Mouse (Mus musculus) hindbrain, embryonic 16.5 days (tissue): ENCODE measurements around the gene Esd. TPM values are rescaled to one million over a fixed set of nuclear protein-coding genes. Genes with fewer than 3 reads are reported as not detected.

Source experiments
- ATAC-seq: fragments of 200-750 bp; cut with Nextera tagmentation; 2 replicates; pipeline ENCODE4 v1.8.0; 2017; ENCODE audit warnings: moderate TSS enrichment, moderate library complexity
- H3K27ac ChIP-seq: fragments of 300-500 bp; sonication (generic); 2 replicates; pipeline ENCODE4 v1.5.1; 2014; ENCODE audit warnings: low read depth, mild to moderate bottlenecking, control low read depth, low read length, moderate library complexity
- H3K27me3 ChIP-seq: fragments of 300-500 bp; sonication (generic); replicated peaks from 2 replicates; pipeline ENCODE4 v1.6.1; 2014; ENCODE audit warnings: low read length; ENCODE audit not compliant: control insufficient read depth, insufficient read depth
- H3K36me3 ChIP-seq: fragments of 300-500 bp; sonication (generic); 2 replicates; pipeline ENCODE4 v1.6.1; 2014; ENCODE audit warnings: mild to moderate bottlenecking, low read length, moderate library complexity, mixed read lengths; ENCODE audit not compliant: control insufficient read depth, insufficient read depth
- H3K4me1 ChIP-seq: fragments of 300-500 bp; sonication (generic); 2 replicates; pipeline ENCODE4 v1.6.1; 2014; ENCODE audit warnings: low read depth, low read length; ENCODE audit not compliant: control insufficient read depth, insufficient read depth
- H3K4me2 ChIP-seq: fragments of 300-500 bp; sonication (generic); 2 replicates; pipeline ENCODE4 v1.6.1; 2014; ENCODE audit warnings: mild to moderate bottlenecking, low read length, control low read depth, moderate library complexity
- H3K4me3 ChIP-seq: fragments of 300-500 bp; sonication (generic); 2 replicates; pipeline ENCODE4 v1.5.1; 2014; ENCODE audit warnings: mild to moderate bottlenecking, low read length, control low read depth, moderate library complexity
- H3K9ac ChIP-seq: fragments of 300-500 bp; sonication (generic); 2 replicates; pipeline ENCODE4 v1.6.1; 2014; ENCODE audit warnings: low read depth, mild to moderate bottlenecking, control low read depth, low read length, moderate library complexity
- H3K9me3 ChIP-seq: fragments of 300-500 bp; sonication (generic); 2 replicates; pipeline ENCODE4 v1.6.1; 2014; ENCODE audit warnings: mild to moderate bottlenecking, low read length, moderate library complexity; ENCODE audit not compliant: control insufficient read depth
- WGBS: fragments of 180-500 bp; shearing (Covaris S2); extraction: QIAGEN DNeasy Blood & Tissue Kit; methylation state at CpG from one replicate; pipeline ENCODE4 v1.1.7; 2014; 5-methylcytosine and 5-hydroxymethylcytosine counted together
- polyA plus RNA-seq: library from polyadenylated mRNA; unstranded; fragments of >200 nt; fragmentation: Nextera tagmentation; extraction: Ambion mirVana; gene quantifications from 2 replicates; pipeline ENCODE4 v1.2.1, GENCODE M21; 2015

The Esd gene
- 214 and 217 TPM in 2 replicates for polyA plus RNA-seq

GRCm38 (mm10) chr14:74732079-74732783 is at the start of gene Esd:
Gene Esd, plus strand, starts transcription at chr14:74732297.
- peak; percentile 99 for ATAC-seq
- H3K4me1 ChIP-seq = peaks cover 8% of the 10 kb centered on the region
- WGBS = under 1% methylated on average over 46 of the region's 53 CpGs

DNA sequence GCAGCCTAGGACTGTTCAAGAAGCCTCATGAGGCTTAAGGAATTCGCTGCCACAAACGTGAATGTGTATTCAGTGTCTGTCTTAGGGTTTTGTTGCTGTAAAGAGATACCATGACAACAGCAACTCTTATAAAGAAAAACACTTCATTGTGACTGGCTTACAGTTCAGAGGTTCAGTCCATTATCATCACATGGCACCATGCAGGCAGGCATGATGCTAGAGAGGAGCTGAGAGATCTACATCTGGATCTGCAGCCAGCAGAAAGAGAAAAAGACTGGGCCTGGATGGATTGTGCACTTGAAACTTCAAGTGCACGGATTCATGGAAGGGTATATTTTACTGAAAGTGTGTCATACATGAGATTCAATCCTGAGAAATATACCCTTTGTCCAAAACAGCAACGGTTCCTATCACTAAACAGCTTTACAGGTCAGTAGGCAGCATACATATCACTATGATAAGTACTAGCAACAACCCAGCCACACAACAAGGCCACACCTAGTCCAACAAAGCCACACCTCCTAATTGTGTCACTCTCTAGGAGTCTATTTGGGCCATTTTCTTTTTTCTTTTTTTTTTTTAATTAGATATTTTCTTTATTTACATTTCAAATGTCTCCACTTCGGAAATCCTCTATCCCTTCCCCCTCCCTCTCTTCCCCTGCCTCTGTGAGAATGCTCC is 47.7 kb upstream of the Esd start:
- Histone ChIP-seq H3K27me3 (no peaks in the 10 kb centered on the region), H3K9me3 (no peaks in the 10 kb centered on the region), H3K4me3 (no peak overlapping the region), H3K27ac (no peak overlapping the region), H3K4me1 (no peaks in the 10 kb centered on the region), H3K4me2 (no peak overlapping the region), H3K9ac (no peak overlapping the region), H3K36me3 (no peaks in the 10 kb centered on the region)
- no peak for ATAC-seq
- WGBS = 77% methylated on average over 5 of the region's 5 CpGs

More at GRCm38 (mm10) chr14:74732079-74732783, at the start of gene Esd:
- no peaks in the 10 kb centered on the region for H3K9me3 ChIP-seq
- H3K9ac ChIP-seq = peak within 1 kb of the TSS; percentile 92
- H3K4me2 ChIP-seq = peak within 1 kb of the TSS; percentile 82
- H3K27ac ChIP-seq = peak within 1 kb of the TSS; percentile 74
- H3K4me3 ChIP-seq = peak within 1 kb of the TSS; percentile 90
- H3K27me3 ChIP-seq = no peaks in the 10 kb centered on the region
- H3K36me3 ChIP-seq = 0 out of 2 replicates have a peak, but pooled peaks cover 2% of the 10 kb centered on the region

GRCm38 (mm10) chr14:74691963-74692362 is 40.1 kb upstream of the Esd start:
- H3K9me3 ChIP-seq = no peaks in the 10 kb centered on the region
- no peak for ATAC-seq
- H3K27me3 ChIP-seq = no peaks in the 10 kb centered on the region
- no peak overlapping the region for H3K27ac ChIP-seq
- H3K4me2 ChIP-seq = no peak overlapping the region
- H3K4me1 ChIP-seq = no peaks in the 10 kb centered on the region
- no peak overlapping the region for H3K4me3 ChIP-seq
- WGBS = 78% methylated on average over 2 of the region's 2 CpGs
- no peak overlapping the region for H3K9ac ChIP-seq
- H3K36me3 ChIP-seq = no peaks in the 10 kb centered on the region

DNA sequence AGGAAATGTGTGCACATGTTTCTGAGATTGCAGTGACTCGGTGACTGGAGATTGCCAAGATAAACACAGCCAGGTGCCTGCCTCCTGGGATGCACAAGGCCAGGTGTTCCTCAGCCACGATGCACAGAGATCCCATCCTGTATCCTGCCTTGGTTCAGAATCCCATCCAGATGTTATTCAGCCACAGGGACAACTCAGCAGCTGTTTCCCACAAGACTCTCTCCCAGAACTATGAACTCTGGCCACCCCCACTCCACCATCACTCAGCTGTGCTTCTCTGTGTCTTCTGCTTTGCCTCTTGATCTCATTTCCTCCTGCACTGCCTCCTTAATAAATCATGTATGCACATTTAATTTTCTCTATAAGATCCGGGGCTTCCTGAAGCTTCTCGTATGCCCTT is 35.3 kb upstream of the Esd start:
- no peak for ATAC-seq
- Histone ChIP-seq H3K4me2 (no peak overlapping the region), H3K27ac (no peak overlapping the region), H3K4me3 (no peak overlapping the region), H3K4me1 (no peaks in the 10 kb centered on the region), H3K9me3 (no peaks in the 10 kb centered on the region), H3K27me3 (no peaks in the 10 kb centered on the region), H3K36me3 (no peaks in the 10 kb centered on the region), H3K9ac (no peak overlapping the region)
- WGBS = 47% methylated on average over 4 of the region's 4 CpGs

- H3K4me1 ChIP-seq = no peaks in the 10 kb centered on the region
- no peak for ATAC-seq
- H3K9ac ChIP-seq = no peak overlapping the region
- no peaks in the 10 kb centered on the region for H3K9me3 ChIP-seq
- H3K27ac ChIP-seq = no peak overlapping the region
- H3K4me2 ChIP-seq = no peak overlapping the region
- no peaks in the 10 kb centered on the region for H3K27me3 ChIP-seq
- no peaks in the 10 kb centered on the region for H3K36me3 ChIP-seq
- no peak overlapping the region for H3K4me3 ChIP-seq
These were observed 34.7 kb upstream of the Esd start for GRCm38 (mm10) chr14:74697432-74697831.

DNA sequence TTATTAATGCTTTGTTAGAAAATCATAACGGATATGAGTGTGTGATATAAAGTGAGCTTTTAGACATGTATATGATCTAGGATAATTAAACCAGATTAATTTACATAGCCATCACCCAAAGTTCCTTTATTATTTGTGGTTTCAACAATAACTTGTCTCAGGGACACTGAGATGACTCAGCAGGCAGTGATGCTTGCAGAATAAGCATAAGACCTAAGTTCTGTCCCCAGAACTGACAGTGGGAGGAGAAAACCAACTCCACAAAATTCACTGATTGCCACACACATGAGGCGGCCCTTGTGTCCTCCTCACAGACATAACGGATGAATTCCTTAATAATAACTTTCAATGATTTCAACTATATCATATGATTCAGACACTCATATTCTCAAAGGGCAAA is 32.9 kb upstream of the Esd start:
- no peak overlapping the region for H3K27ac ChIP-seq
- H3K4me3 ChIP-seq = no peak overlapping the region
- no peaks in the 10 kb centered on the region for H3K9me3 ChIP-seq
- WGBS = 93% methylated on average over 3 of the region's 3 CpGs
- ATAC-seq = no peak
- H3K4me2 ChIP-seq = no peak overlapping the region
- no peaks in the 10 kb centered on the region for H3K4me1 ChIP-seq
- H3K9ac ChIP-seq = no peak overlapping the region
- no peaks in the 10 kb centered on the region for H3K27me3 ChIP-seq
- H3K36me3 ChIP-seq = no peaks in the 10 kb centered on the region

DNA sequence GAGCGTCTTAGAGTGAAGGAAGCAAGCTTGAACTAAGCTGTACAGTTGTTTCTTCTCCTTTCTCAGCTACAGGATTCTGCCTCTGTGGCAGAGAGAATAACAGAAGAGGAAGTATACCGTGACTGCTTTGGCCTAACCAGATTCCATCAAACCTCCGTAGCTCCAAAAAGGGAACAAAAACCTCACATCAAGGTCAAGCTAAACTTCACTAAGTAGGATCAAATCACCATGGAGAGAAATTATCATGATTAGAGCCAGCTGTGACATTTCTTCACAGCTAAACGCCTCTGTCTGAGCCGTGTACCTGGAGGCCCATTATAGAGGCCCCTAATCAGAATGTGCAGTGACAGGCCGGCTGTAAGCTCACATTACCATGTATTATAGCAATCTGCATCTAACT is 28.2 kb upstream of the Esd start:
- H3K4me3 ChIP-seq = no peak overlapping the region
- no peak overlapping the region for H3K27ac ChIP-seq
- no peaks in the 10 kb centered on the region for H3K36me3 ChIP-seq
- no peaks in the 10 kb centered on the region for H3K4me1 ChIP-seq
- 62% methylated on average over 6 of the region's 6 CpGs for WGBS
- H3K9me3 ChIP-seq = no peaks in the 10 kb centered on the region
- H3K4me2 ChIP-seq = no peak overlapping the region
- no peak overlapping the region for H3K9ac ChIP-seq
- H3K27me3 ChIP-seq = no peaks in the 10 kb centered on the region
- no peak for ATAC-seq

DNA sequence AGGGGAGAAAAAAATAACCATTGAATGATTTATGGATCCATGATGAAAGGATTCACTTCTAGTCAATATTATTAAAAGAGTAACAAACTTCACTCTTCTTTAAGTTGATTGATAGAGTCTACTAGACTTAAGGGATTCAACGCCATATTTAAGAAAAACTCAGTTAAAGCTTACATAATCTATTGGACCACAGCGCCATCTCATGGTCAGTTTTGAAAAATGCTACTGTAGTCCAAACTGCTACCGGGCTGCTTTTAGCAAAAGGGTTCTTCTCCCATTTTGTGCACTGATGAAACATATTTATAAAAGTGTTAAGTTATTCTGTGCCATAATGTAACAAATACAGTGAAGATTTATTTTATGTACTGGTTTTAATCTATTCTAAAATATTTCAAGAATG is 23.0 kb upstream of the Esd start:
- H3K27ac ChIP-seq = no peak overlapping the region
- WGBS = 27% methylated on average over 3 of the region's 3 CpGs
- no peak overlapping the region for H3K9ac ChIP-seq
- no peaks in the 10 kb centered on the region for H3K27me3 ChIP-seq
- no peaks in the 10 kb centered on the region for H3K9me3 ChIP-seq
- H3K4me3 ChIP-seq = no peak overlapping the region
- no peak; the same call in 1 of the 2 replicates for ATAC-seq
- H3K36me3 ChIP-seq = no peaks in the 10 kb centered on the region
- no peaks in the 10 kb centered on the region for H3K4me1 ChIP-seq
- H3K4me2 ChIP-seq = no peak overlapping the region

DNA sequence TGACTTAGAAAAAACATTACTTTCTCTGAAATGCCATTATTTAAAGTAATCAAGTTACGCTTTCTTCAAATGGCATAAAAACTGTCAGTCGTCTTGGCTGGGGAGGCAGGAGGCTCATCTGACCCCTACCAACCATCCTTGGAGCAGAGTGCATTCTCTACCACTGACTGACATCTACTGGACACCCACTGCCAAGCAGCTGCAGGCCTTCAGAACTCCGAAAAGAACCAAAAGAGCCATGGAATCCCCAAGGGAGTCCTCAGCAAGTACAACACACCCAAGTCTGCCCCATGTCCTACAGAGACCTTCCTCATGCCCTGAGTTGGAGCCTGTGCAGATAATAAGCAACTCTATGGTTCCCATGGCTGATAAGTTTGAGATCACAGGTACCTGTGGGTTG is 8.6 kb upstream of the Esd start:
- ATAC-seq = no peak

More for the DNA sequence above, 8.6 kb upstream of the Esd start:
- H3K9me3 ChIP-seq = no peaks in the 10 kb centered on the region
- no peaks in the 10 kb centered on the region for H3K27me3 ChIP-seq
- 68% methylated on average over 3 of the region's 3 CpGs for WGBS
- no peak overlapping the region for H3K27ac ChIP-seq
- H3K36me3 ChIP-seq = no peaks in the 10 kb centered on the region
- no peak overlapping the region for H3K4me2 ChIP-seq
- no peak overlapping the region for H3K9ac ChIP-seq
- no peaks in the 10 kb centered on the region for H3K4me1 ChIP-seq
- H3K4me3 ChIP-seq = no peak overlapping the region
